10 mouse cellular contexts compared by ENCODE assay signal in the genomic region with DNA sequence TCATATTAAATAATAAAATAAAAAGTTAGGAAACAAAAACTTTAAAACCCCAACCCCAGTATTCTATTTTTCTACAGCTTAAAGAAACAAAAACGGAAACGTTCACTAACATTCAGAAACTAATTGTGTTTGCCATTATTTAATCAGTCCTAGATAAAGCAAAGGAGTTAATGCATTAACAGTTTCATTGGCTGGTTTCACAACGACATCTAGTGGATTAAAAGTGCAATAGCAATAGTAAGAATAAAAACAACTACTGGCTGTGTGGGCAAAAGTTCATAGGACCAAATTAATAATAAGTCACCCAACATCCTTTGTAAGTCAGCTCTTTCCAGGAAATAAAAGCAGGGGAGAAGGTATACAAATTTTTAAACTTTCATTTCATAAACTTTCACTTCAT. TPM values are rescaled to one million over a fixed set of nuclear protein-coding genes. Genes with fewer than 3 reads are reported as not detected.
A peak's percentile ranks its signal among the peaks of the same experiment; 100 is the strongest.
DNase-seq lines count a peak whose midpoint lies in the region; ATAC-seq and TF ChIP-seq lines count a peak whose summit lies in the region.
"Had no signal": no experiment of that assay in that cellular context is flagged by ENCODE, and none has a peak within 500 bp of the region (broad histone marks: within the 10 kb centered on the region; RNA-seq: fewer than 3 reads in every experiment).

No protein-coding gene starts in this region.

- no peak overlapping the region for H3K4me2 ChIP-seq in forebrain, embryonic 15.5 days (replicated peaks)
- H3K4me2 ChIP-seq in forebrain, embryonic 13.5 days = no peak overlapping the region
- no peak overlapping the region for H3K4me2 ChIP-seq in lung, postnatal 0 days (replicated peaks; ENCODE audit: low read depth, low read length)

- no peaks in the 10 kb centered on the region for H3K36me3 ChIP-seq in forebrain, embryonic 15.5 days
- H3K36me3 ChIP-seq in forebrain, embryonic 13.5 days (ENCODE audit: poor library complexity, severe bottlenecking) = no peaks in the 10 kb centered on the region
- no peaks in the 10 kb centered on the region for H3K36me3 ChIP-seq in lung, postnatal 0 days (ENCODE audit: insufficient read depth, low read length)

- H3K9ac ChIP-seq in forebrain, embryonic 15.5 days (replicated peaks) = no peak overlapping the region
- H3K9ac ChIP-seq in forebrain, embryonic 13.5 days = no peak overlapping the region
- no peak overlapping the region for H3K9ac ChIP-seq in lung, postnatal 0 days (replicated peaks; ENCODE audit: low read depth)

- 0 out of 2 replicates have a peak, but pooled peaks have one; percentile 23 for ATAC-seq in forebrain, embryonic 15.5 days (replicated peaks)
- ATAC-seq in forebrain, embryonic 13.5 days = no peak
- ATAC-seq in lung, postnatal 0 days = no peak
- no peak for ATAC-seq in monocyte, adult 5-6 weeks (replicated peaks; ENCODE audit: insufficient number of reproducible peaks, low FRiP score, low TSS enrichment, poor library complexity, severe bottlenecking)

- TF ChIP-seq EP300 in lung, postnatal 0 days (IDR thresholded peaks at IDR 0.05) = no peak

- no peaks in the 10 kb centered on the region for H3K27me3 ChIP-seq in forebrain, embryonic 15.5 days
- H3K27me3 ChIP-seq in forebrain, embryonic 13.5 days = no peaks in the 10 kb centered on the region
- H3K27me3 ChIP-seq in lung, postnatal 0 days (replicated peaks; ENCODE audit: insufficient read depth, low read length) = no peaks in the 10 kb centered on the region

- H3K9me3 ChIP-seq in forebrain, embryonic 15.5 days = no peaks in the 10 kb centered on the region
- no peaks in the 10 kb centered on the region for H3K9me3 ChIP-seq in forebrain, embryonic 13.5 days (replicated peaks)
- no peaks in the 10 kb centered on the region for H3K9me3 ChIP-seq in lung, postnatal 0 days (ENCODE audit: low read length)

- H3K4me3 ChIP-seq in forebrain, embryonic 15.5 days = no peak overlapping the region
- no peak overlapping the region for H3K4me3 ChIP-seq in forebrain, embryonic 13.5 days
- H3K4me3 ChIP-seq in lung, postnatal 0 days (ENCODE audit: low read depth, low read length) = no peak overlapping the region

- peak; percentile 77 for TF ChIP-seq CTCF in lung, postnatal 0 days (IDR thresholded peaks at IDR 0.05)

- peak; percentile 61 for DNase-seq in lung, postnatal 0 days (ENCODE audit: low spot score)
- DNase-seq in lung, postnatal 10 days = no peak
- DNase-seq in ZHBTc4 (ENCODE audit: low read depth, low spot score) = peak; percentile 5
- peak; percentile 63 for DNase-seq in naive thymus-derived CD4-positive, alpha-beta T cell, adult 2 months (ENCODE audit: low read depth)
- no peak for DNase-seq in right cerebral cortex, postnatal 10 days (ENCODE audit: low spot score in 2 of 2)
- DNase-seq: gastrocnemius, postnatal 36 days; spleen, adult 18-20 months had no signal

- 31% methylated on average over 3 of the region's 3 CpGs for WGBS in forebrain, embryonic 15.5 days
- WGBS in forebrain, embryonic 13.5 days = 44% methylated on average over 3 of the region's 3 CpGs
- WGBS in lung, postnatal 0 days = 31% methylated on average over 3 of the region's 3 CpGs

- H3K4me1 ChIP-seq in forebrain, embryonic 15.5 days = no peaks in the 10 kb centered on the region
- no peaks in the 10 kb centered on the region for H3K4me1 ChIP-seq in forebrain, embryonic 13.5 days
- no peaks in the 10 kb centered on the region for H3K4me1 ChIP-seq in lung, postnatal 0 days (ENCODE audit: insufficient read depth, low read depth, low read length)

- H3K27ac ChIP-seq in forebrain, embryonic 15.5 days (replicated peaks) = no peak overlapping the region
- no peak overlapping the region for H3K27ac ChIP-seq in forebrain, embryonic 13.5 days
- H3K27ac ChIP-seq in lung, postnatal 0 days (ENCODE audit: low read length) = no peak overlapping the region

RNA-seq across cellular contexts. Expression of a gene that starts 18.8 kb away (rescaled TPM):
- 8.9 and 9.0 TPM in 2 replicates for polyA plus RNA-seq in forebrain, embryonic 15.5 days (2015; fragmentation: Nextera tagmentation; extraction: Ambion mirVana)
- polyA plus RNA-seq in forebrain, embryonic 13.5 days (2015; fragmentation: Nextera tagmentation; extraction: Ambion mirVana) = 9.5 and 12.6 TPM in 2 replicates
- polyA plus RNA-seq in lung, postnatal 0 days (2015; fragmentation: Nextera tagmentation; extraction: Ambion mirVana) = 4.5 and 5.8 TPM in 2 replicates
- total RNA-seq in monocyte, adult 5-6 weeks (2017) = 2.0 to 13.8 TPM (median 2.8 TPM) in 3 replicates

RNA-seq across cellular contexts. Expression of a gene that starts 37.7 kb away (rescaled TPM):
- 3.4 and 4.9 TPM in 2 replicates for polyA plus RNA-seq in forebrain, embryonic 15.5 days (2015; fragmentation: Nextera tagmentation; extraction: Ambion mirVana)
- 0.44 and 0.49 TPM in 2 replicates for polyA plus RNA-seq in forebrain, embryonic 13.5 days (2015; fragmentation: Nextera tagmentation; extraction: Ambion mirVana)
- polyA plus RNA-seq in lung, postnatal 0 days (2015; fragmentation: Nextera tagmentation; extraction: Ambion mirVana) = 0.81 and 1.2 TPM in 2 replicates
- not detected in 3 replicates for total RNA-seq in monocyte, adult 5-6 weeks (2017)

Comparison
In these comparisons a context has a peak if more than half of its experiments do, and no peak if none do; other contexts are left out.
1. DNase-seq: peak in lung, postnatal 0 days (single experiment), ZHBTc4 (single experiment) and naive thymus-derived CD4-positive, alpha-beta T cell, adult 2 months (single experiment); none in lung, postnatal 10 days (single experiment) and right cerebral cortex, postnatal 10 days (0 of 2).